Mouse (Mus musculus): ENCODE results near the gene Fam234a. TPM values are rescaled to one million over a fixed set of nuclear protein-coding genes. Genes with fewer than 3 reads are reported as not detected.

The Fam234a gene
- polyA plus RNA-seq, 1 experiment from 2014 or later: 39.4 TPM

DNA sequence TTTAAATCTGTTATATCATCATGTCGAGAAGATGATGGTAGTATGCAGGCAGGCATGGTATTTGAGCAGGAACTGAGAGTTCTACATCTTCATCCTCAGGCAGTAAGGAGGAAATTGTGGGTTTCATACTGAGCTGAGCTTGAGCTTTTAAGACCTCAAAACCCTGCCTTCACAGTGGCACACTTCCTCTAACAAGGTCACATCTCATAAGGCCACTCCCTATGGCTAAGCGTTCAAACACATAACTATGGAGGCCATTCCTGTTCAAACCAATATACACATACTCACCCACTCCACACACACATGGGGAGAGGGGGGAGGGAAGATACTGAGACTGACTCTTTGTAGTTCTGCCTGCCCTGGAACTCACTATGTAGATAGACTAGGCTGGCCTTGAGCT, 76.0 kb downstream of the Fam234a start:
- WGBS: 84% methylated on average over 2 of the region's 2 CpGs
- TF ChIP-seq CTCF (IDR thresholded peaks at IDR 0.05; ENCODE audit: low read depth): no peak
- no peaks in the 10 kb centered on the region for H3K4me1 ChIP-seq (ENCODE audit: insufficient read depth)
- H3K9me3 ChIP-seq (ENCODE audit: low read depth, low read length): no peaks in the 10 kb centered on the region
- H3K4me3 ChIP-seq (ENCODE audit: low read depth, low read length): no peak overlapping the region
- H3K27ac ChIP-seq (ENCODE audit: low read depth): no peak overlapping the region
- ATAC-seq (ENCODE audit: insufficient read depth): no peak
- H3K27me3 ChIP-seq (ENCODE audit: insufficient read depth, low read length): no peaks in the 10 kb centered on the region
- peaks cover 9% of the 10 kb centered on the region; the same call in 1 of the 2 replicates for H3K36me3 ChIP-seq (ENCODE audit: insufficient read depth)
- no peak for DNase-seq
- no peak overlapping the region for H3K9ac ChIP-seq
- H3K4me2 ChIP-seq: no peak overlapping the region

DNA sequence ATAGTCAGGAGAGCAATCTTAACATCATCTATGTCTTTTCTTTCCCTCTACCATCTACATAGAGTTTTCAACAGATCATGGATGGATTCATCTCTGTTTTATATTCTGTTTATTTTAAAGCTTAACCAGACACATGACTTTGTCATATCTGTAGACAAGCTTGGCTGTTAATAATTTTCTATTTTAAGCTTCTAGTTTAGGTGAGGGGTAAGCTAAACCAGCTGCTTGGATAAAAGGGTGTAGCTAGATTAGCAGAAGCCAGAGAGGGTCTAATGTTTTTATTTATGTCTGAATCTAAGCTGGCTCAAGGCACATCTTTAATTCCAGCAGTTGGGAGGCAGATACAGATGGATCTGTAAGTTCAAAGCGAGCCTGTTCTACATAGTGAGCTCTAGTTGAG, 81.3 kb downstream of the Fam234a start:
- DNase-seq (peak; percentile 56), ATAC-seq (ENCODE audit: insufficient read depth) (no peak)
- H3K27ac ChIP-seq (ENCODE audit: low read depth): no peak overlapping the region
- no peak overlapping the region for H3K4me3 ChIP-seq (ENCODE audit: low read depth, low read length)
- WGBS: 61% methylated on average over 1 of the region's 1 CpGs
- no peaks in the 10 kb centered on the region for H3K9me3 ChIP-seq (ENCODE audit: low read depth, low read length)
- H3K4me1 ChIP-seq (ENCODE audit: insufficient read depth): no peaks in the 10 kb centered on the region
- TF ChIP-seq CTCF (IDR thresholded peaks at IDR 0.05; ENCODE audit: low read depth): no peak
- H3K9ac ChIP-seq: no peak overlapping the region
- H3K4me2 ChIP-seq: no peak overlapping the region
- H3K27me3 ChIP-seq (ENCODE audit: insufficient read depth, low read length): no peaks in the 10 kb centered on the region
- H3K36me3 ChIP-seq (ENCODE audit: insufficient read depth): 0 out of 2 replicates have a peak, but pooled peaks cover 7% of the 10 kb centered on the region

Other genes with a start within 250 kb of the Fam234a start
- gene Rab11fip3, start 174.7 kb downstream of the Fam234a start, polyA plus RNA-seq (2014; fragmentation: Nextera tagmentation; extraction: Ambion mirVana): 15.2 and 15.3 TPM in 2 replicates
- gene Decr2, start 153.9 kb downstream of the Fam234a start, polyA plus RNA-seq (2014; fragmentation: Nextera tagmentation; extraction: Ambion mirVana): 24.9 and 25.0 TPM in 2 replicates
- 94.8 and 96.4 TPM in 2 replicates for gene Nme4, start 148.6 kb downstream of the Fam234a start, polyA plus RNA-seq (2014; fragmentation: Nextera tagmentation; extraction: Ambion mirVana)
- 1.3 and 1.7 TPM in 2 replicates for gene Tmem8, start 130.9 kb downstream of the Fam234a start, polyA plus RNA-seq (2014; fragmentation: Nextera tagmentation; extraction: Ambion mirVana)
- 210 and 217 TPM in 2 replicates for gene Mrpl28, start 120.7 kb downstream of the Fam234a start, polyA plus RNA-seq (2014; fragmentation: Nextera tagmentation; extraction: Ambion mirVana)
- gene Axin1, start 105.6 kb downstream of the Fam234a start, polyA plus RNA-seq (2014; fragmentation: Nextera tagmentation; extraction: Ambion mirVana): 18.8 and 27.7 TPM in 2 replicates
- gene Pdia2, start 45.2 kb downstream of the Fam234a start, polyA plus RNA-seq (2014; fragmentation: Nextera tagmentation; extraction: Ambion mirVana): 0.34 and 0.43 TPM in 2 replicates
- 10.3 and 11.9 TPM in 2 replicates for gene Rgs11, start 41.3 kb downstream of the Fam234a start, polyA plus RNA-seq (2014; fragmentation: Nextera tagmentation; extraction: Ambion mirVana)
- gene Arhgdig, start 36.5 kb downstream of the Fam234a start, polyA plus RNA-seq (2014; fragmentation: Nextera tagmentation; extraction: Ambion mirVana): 14.6 and 15.9 TPM in 2 replicates
- 97.7 and 104 TPM in 2 replicates for gene Luc7l, start 8.7 kb upstream of the Fam234a start, polyA plus RNA-seq (2014; fragmentation: Nextera tagmentation; extraction: Ambion mirVana)
- 1.9 and 2.1 TPM in 2 replicates for gene Neurl1b, start 170.6 kb upstream of the Fam234a start, polyA plus RNA-seq (2014; fragmentation: Nextera tagmentation; extraction: Ambion mirVana)

Measured in lung, embryonic 14.5 days (tissue).